ENCODE assay signal across 11 mouse cellular contexts in the genomic region with DNA sequence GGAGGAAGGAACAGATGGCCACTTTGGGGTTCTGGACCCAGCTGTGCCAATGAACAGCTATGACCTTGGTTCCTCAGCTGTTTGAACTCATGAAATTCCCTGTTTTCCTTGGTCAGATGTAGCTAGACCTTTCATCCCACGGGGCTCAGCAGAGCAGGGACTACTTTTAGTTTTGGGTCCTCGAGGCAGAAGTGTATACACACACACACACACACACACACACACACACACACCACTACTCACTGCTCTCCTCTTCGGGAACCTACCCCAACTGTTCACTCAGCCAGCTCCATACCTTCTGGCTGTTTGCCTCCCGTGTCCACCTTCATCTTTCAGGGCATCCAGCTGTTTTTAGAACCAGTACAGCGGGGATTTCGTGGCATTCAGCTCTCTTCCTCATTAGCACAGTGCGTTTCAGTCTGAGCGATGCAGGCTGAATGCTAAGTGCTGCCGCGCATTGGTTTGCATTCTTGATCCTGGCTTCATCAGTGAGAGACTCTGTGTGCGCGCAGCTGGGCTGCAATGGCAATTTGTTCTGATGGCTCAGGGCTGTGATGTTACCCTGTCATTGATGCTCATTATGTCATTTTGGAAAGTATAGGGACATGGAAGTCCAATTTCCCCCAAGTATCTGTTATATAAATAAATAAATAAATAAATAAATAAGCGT.
DNase-seq lines count a peak whose midpoint lies in the region; ATAC-seq lines count a peak whose summit lies in the region.
"Had no signal": no experiment of that assay in that cellular context is flagged by ENCODE, and none has a peak within 500 bp of the region (broad histone marks: within the 10 kb centered on the region; RNA-seq: fewer than 3 reads in every experiment).

No protein-coding gene starts in this region.

- H3K4me1 ChIP-seq in forebrain, embryonic 11.5 days (replicated peaks; ENCODE audit: control insufficient read depth, insufficient read depth, low read length), result no peaks in the 10 kb centered on the region; the same call in 1 of the 2 replicates
- H3K4me1 ChIP-seq in forebrain, embryonic 10.5 days, result peaks cover 25% of the 10 kb centered on the region
- peaks cover 10% of the 10 kb centered on the region for H3K4me1 ChIP-seq in hindbrain, embryonic 16.5 days (ENCODE audit: control insufficient read depth, insufficient read depth, low read depth, low read length)
- H3K4me1 ChIP-seq: limb, embryonic 13.5 days had no signal

- no peak overlapping the region for H3K27ac ChIP-seq in forebrain, embryonic 11.5 days (ENCODE audit: low read depth, low read length)
- H3K27ac ChIP-seq in forebrain, embryonic 10.5 days, result no peak overlapping the region
- peak overlapping the region; percentile 27 for H3K27ac ChIP-seq in hindbrain, embryonic 16.5 days (ENCODE audit: low read depth, low read length)
- H3K27ac ChIP-seq: embryonic facial prominence, embryonic 10.5 days; limb, embryonic 13.5 days; macrophage had no signal

- no peaks in the 10 kb centered on the region for H3K27me3 ChIP-seq in forebrain, embryonic 11.5 days (ENCODE audit: control insufficient read depth, insufficient read depth, low read length)
- peaks cover 16% of the 10 kb centered on the region; the same call in 1 of the 2 replicates for H3K27me3 ChIP-seq in forebrain, embryonic 10.5 days (ENCODE audit: poor library complexity, severe bottlenecking)
- no peaks in the 10 kb centered on the region for H3K27me3 ChIP-seq in hindbrain, embryonic 16.5 days (replicated peaks; ENCODE audit: control insufficient read depth, insufficient read depth, low read length)
- H3K27me3 ChIP-seq: limb, embryonic 13.5 days had no signal

- H3K4me3 ChIP-seq in forebrain, embryonic 11.5 days (ENCODE audit: low read depth, low read length), result no peak overlapping the region
- no peak overlapping the region for H3K4me3 ChIP-seq in forebrain, embryonic 10.5 days
- no peak overlapping the region for H3K4me3 ChIP-seq in hindbrain, embryonic 16.5 days (ENCODE audit: low read length)
- H3K4me3 ChIP-seq: embryonic facial prominence, embryonic 10.5 days; limb, embryonic 13.5 days had no signal

- no peaks in the 10 kb centered on the region for H3K9me3 ChIP-seq in forebrain, embryonic 11.5 days (ENCODE audit: control insufficient read depth, low read length)
- H3K9me3 ChIP-seq in forebrain, embryonic 10.5 days, result no peaks in the 10 kb centered on the region
- no peaks in the 10 kb centered on the region for H3K9me3 ChIP-seq in hindbrain, embryonic 16.5 days (ENCODE audit: control insufficient read depth, low read length)
- H3K9me3 ChIP-seq: embryonic facial prominence, embryonic 10.5 days; limb, embryonic 13.5 days had no signal

- intact Hi-C loops in left cerebral cortex, postnatal 4 days (cut with DNase I), result no loop called here

- no peak overlapping the region for H3K4me2 ChIP-seq in forebrain, embryonic 11.5 days (ENCODE audit: low read depth, low read length, severe bottlenecking)
- peak overlapping the region; percentile 24; the same call in 1 of the 2 replicates for H3K4me2 ChIP-seq in hindbrain, embryonic 16.5 days (ENCODE audit: low read length)
- H3K4me2 ChIP-seq: limb, embryonic 13.5 days had no signal

- no peak overlapping the region for H3K9ac ChIP-seq in forebrain, embryonic 11.5 days (ENCODE audit: low read length)
- no peak overlapping the region for H3K9ac ChIP-seq in hindbrain, embryonic 16.5 days (ENCODE audit: low read depth, low read length)
- H3K9ac ChIP-seq: limb, embryonic 13.5 days had no signal

- DNase-seq in forebrain, embryonic 11.5 days (ENCODE audit: low spot score), result peak; percentile 69
- no peak for DNase-seq in forebrain, embryonic 10.5 days (ENCODE audit: extremely low spot score, low spot score)
- DNase-seq in left cerebral cortex, postnatal 4 days, result peak; percentile 10
- DNase-seq in right cerebral cortex, postnatal 36 days (ENCODE audit: low spot score in 2 of 2), result peak; percentile 40 to 50
- DNase-seq in adrenal gland, postnatal 10 days, result no peak
- no peak for DNase-seq in gastrocnemius, adult 18-20 months (ENCODE audit: low spot score)

- 55% methylated on average over 13 of the region's 13 CpGs for WGBS in forebrain, embryonic 11.5 days
- WGBS in forebrain, embryonic 10.5 days, result 78% methylated on average over 13 of the region's 13 CpGs
- 34% methylated on average over 13 of the region's 13 CpGs for WGBS in hindbrain, embryonic 16.5 days

- H3K36me3 ChIP-seq in forebrain, embryonic 11.5 days (ENCODE audit: control insufficient read depth, insufficient read depth, low read length), result no peaks in the 10 kb centered on the region
- H3K36me3 ChIP-seq in forebrain, embryonic 10.5 days (replicated peaks), result no peaks in the 10 kb centered on the region
- no peaks in the 10 kb centered on the region for H3K36me3 ChIP-seq in hindbrain, embryonic 16.5 days (ENCODE audit: control insufficient read depth, insufficient read depth, low read length)
- H3K36me3 ChIP-seq: embryonic facial prominence, embryonic 10.5 days; limb, embryonic 13.5 days had no signal

- peak; percentile 56; the same call in 1 of the 2 replicates for ATAC-seq in forebrain, embryonic 11.5 days (replicated peaks; ENCODE audit: low FRiP score)
- ATAC-seq in hindbrain, embryonic 16.5 days, result peak; percentile 81
- no peak for ATAC-seq in erythroblast, adult 5-6 weeks (replicated peaks; ENCODE audit: low FRiP score, poor library complexity, severe bottlenecking)

Comparison
In these comparisons a context has a peak if more than half of its experiments do, and no peak if none do; other contexts are left out.
1. DNase-seq: peak in forebrain, embryonic 11.5 days (single experiment), left cerebral cortex, postnatal 4 days (single experiment) and right cerebral cortex, postnatal 36 days (2 of 2); none in forebrain, embryonic 10.5 days (single experiment), adrenal gland, postnatal 10 days (single experiment) and gastrocnemius, adult 18-20 months (single experiment).